Mouse (Mus musculus): Measurements from ENCODE around the gene Esrrg.

The Esrrg gene

GRCm38 (mm10) chr1:187785226-187785625 is 176.6 kb downstream of the Esrrg start:
- no peak for DNase-seq

GRCm38 (mm10) chr1:187787055-187788016 is 178.7 kb downstream of the Esrrg start:
- DNase-seq: no peak

DNA sequence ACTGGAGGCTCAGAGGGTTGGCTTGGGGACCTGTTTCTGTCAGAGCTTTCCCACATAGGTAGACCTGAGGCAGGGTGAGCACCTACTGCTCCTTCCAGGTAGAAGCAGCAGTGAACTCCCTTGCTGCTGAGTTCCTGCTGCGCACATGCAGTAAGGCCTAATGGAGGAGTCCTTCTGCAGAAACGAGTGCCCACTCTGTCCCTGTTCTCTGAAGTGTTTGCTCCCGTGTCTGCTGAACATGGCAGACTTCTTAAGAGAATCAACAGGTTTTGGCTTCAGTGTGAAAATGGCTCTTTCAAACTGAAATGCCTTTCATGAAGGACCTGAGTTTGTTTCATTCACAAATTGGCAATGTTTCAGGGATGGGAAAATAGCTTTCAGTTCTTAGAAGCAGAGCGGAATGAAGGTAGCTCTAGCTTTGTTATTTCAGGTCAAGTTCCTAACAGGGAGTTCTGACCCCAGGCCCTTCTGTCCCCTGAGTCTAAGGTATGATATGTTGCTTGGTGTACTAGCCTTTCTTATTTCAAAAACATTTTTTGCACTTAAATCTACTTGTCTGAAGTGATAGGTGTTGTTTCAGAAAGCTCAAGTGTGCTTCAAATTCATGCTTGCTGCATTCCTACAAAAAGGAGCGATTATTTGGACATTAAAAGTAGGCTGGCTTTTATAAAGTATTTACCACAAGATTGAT is 185.8 kb downstream of the Esrrg start:
- no peak for DNase-seq

- no peak for DNase-seq
These were observed 187.0 kb downstream of the Esrrg start for GRCm38 (mm10) chr1:187795551-187795950.

GRCm38 (mm10) chr1:187799300-187799699 is 190.7 kb downstream of the Esrrg start:
- DNase-seq: no peak

DNA sequence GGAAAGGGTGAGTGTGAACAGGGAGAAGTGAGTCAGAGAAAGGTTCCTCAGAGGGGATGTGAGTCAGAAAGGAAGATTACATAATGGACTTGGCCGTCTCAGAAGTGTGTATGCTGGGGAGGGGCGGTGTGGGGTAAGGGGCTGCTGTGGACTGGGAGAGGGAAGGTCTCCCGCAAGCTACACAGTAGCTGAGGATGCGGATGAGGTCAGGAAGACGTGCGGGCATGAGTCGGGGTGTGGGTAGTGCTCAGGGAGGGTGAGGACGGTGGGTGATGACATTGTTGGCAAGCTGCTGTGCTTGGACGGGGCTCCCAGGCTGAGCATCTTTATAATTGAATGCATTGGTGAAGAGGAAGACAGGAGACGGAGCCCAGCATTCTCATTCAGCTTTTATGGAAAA is 192.2 kb downstream of the Esrrg start:
- DNase-seq: no peak

GRCm38 (mm10) chr1:187803566-187803965 is 195.0 kb downstream of the Esrrg start:
- no peak for DNase-seq

- no peak for DNase-seq
These were observed 195.4 kb downstream of the Esrrg start for GRCm38 (mm10) chr1:187803997-187804396.

DNA sequence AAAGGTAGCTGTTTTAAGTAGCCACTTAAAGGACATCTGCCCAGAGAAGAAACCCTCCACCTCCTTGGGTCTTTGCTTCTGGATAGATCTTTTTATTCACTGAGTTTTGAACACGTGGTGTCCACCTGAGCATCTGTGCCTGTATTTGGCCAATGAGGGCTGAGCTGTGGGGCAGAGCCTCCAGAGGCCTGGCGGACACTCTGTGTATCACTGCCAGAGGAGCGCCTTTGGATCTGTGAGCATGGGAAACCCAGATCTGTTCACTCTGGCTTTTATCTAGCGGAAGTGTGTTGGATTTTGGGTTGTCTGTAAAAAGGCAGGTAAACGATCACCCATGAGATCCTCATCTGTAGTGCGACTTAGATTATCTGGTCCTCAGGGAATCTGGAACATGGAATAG is 196.4 kb downstream of the Esrrg start:
- DNase-seq: no peak

DNA sequence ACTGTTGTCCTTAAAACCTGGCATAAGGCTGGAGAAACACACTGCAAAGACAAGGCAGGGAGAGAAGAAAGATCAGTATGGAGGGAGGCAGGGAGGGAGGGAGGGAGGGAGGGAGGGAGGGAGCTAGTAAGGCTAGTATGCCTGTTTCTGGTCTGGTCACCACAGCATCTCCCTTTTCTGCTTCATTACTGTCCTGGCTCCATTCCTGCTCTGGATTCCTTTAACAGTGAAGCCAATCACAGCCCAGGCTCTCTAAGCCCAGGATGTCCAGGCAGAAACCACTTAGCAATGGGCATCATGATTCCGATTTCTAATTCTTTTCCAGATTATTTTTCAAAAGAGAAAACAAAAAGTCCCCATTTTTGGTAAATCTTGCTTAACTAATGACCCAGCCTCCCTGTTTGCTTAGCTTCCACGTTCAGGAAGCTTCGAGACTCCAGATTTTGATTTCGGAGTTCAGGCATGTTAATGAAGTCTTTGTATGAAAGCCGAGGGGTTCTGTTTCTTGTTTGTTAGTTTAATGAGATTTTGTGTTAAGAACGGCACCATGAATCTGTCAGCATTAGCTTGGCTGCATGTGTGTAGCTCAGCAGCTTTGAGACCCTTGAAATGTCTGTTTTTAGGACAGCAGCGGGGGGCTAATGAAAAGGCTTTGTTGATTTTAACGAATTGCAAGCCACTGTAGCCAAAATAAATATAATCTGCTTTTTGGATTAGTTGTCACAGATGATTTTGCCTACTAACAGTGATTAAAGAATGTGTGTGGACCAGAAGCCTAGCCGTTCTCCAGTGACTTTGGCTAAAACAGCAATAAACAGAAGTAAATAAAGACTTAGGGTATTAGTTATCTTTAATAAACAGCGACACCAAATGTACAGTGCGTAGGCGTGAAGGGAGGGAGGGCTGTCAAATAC is 199.1 kb downstream of the Esrrg start:
- DNase-seq: no peak

DNA sequence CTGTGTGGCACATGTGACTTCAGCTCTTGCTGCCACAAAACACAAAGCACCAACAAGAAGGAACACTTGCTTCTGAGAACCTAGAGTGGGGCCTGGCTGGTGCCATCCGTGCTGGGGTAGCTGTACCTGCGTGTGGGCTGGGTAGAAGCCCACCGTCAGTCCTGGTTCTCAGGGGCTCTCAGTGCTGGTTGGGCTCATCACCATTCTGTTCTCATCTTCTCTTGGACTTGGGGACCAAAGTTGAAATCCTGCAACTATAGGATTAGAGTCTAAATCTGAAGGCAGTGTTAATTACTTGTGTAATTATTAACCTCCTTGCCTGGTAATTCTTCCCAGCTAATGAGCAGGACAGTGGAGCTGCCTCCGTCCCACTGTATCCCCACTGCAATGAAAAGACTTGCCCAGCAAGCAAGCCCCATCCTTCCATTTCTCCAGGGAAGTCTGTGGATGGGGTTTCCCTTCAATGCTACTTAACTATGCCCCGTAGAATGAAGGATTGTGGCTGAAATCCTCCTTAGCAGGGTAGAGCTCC is 199.9 kb downstream of the Esrrg start:
- DNase-seq: no peak

- DNase-seq: no peak
These were observed 201.0 kb downstream of the Esrrg start for GRCm38 (mm10) chr1:187809546-187809945.

DNA sequence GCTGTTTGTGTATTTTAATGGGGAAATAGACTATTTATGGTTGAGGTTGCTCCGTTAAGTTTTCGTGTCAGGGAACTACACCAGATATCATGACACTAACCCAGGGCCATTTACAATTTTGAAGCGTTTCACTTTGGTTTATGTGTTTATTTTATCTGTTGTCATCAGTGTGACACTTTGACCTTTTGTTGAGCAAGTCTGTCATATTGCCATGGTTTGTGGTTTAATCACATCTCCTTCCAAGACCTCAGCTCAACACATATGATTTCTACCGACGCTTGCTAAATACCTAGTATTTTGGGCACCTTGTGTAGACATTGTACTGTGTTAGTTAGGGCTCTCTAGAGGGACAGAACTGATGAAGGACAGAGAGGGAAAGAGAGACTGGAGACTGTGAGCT is 210.8 kb downstream of the Esrrg start:
- DNase-seq: no peak

DNA sequence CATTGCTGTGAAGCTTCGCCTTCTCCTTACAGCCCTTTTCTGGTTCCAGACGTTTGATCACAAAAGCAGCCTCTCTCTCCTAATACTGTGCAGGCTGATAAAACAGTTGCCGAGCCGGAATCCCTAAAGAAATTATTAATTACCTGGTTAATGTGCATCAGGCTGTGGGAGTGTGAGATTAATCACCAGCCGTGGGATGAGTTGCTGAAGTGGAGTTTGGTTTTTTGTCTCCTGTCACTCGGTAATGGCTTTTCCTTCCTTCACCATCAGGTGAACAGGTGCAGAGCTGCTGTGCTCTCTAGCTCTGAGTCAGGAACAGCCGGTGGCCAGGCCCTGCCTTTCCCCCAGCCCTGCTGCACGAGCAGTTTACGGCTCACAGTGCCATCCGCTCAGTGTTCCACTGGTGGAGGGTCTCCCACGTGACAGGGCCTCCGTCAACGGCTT is 212.8 kb downstream of the Esrrg start:
- DNase-seq: no peak

DNA sequence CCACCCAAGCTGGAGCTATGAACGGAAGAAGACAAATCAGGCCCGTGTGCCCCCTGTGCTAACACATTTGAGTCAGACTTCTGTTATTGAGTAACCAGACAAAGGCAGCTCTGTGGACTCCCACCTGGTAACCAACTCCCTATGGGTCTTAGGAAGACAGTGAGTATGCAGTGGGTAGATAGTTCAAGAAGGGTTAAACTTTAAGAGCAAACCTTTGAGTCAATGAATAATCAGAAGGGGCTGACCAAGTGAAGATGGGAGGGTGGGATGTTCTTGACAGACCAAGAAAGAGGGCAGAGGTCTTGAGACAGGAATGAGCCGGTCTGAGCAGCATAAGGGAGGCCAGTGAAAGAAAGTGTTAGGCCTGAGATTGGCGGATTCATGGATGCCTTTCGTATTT is 214.8 kb downstream of the Esrrg start:
- no peak for DNase-seq

- DNase-seq: no peak
These were observed 217.0 kb downstream of the Esrrg start for GRCm38 (mm10) chr1:187825421-187826097.

DNA sequence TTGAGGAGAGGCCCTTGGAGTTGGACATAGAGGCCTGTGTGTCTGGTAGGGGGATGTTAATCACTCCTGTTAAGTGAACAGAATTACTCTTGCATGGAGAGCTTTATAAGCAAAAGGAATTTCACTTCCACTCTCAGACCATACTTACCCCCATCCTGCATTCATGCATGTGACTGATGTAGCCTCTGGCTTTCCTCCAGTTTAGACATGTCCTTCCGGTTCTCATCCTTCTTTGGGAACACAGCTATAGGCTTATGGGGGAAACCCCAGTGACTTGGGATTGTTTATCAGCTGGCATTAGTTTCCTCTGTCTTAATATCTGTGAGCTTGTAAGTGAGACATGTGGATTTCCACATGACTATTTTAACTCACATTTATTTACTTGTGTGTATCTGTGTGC is 217.5 kb downstream of the Esrrg start:
- no peak for DNase-seq

DNA sequence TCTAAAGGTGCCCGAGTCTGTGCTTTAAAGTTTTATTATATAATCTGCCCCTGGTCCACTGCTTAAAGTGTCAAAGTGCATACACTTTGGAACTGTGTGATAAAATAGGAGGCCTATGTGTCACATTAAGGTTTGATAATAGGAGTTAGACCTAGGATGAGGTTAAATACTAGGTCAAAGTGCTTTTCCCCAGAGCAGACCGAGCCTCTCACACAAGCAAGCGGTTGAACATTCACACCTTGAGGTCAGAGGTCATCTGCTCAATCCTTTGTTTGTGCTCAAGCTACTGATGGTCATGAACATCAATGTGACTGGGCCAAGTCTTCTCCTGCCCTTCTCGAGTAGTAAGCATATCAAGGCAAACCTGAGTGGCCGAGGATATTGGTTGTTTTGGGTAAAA is 218.3 kb downstream of the Esrrg start:
- no peak for DNase-seq

DNA sequence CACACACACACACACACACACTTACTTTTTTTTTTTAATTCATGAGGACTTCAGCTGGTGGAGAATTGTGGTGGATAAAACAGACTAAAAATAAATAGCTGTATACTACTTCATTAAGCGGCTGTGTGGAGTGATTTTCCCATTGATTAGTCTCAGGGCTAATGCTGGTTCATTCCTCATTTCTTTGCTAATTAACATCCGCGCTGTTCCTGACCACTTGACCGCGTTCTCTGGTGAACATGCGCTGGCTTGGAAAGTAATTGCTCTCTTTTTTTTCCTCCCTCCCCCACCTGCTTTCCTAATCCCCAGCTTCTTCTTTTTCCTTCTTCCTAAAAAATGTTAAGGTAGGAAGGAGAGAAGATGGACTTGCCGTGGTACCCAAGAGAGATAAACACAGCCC is 222.3 kb downstream of the Esrrg start:
- no peak for DNase-seq

DNA sequence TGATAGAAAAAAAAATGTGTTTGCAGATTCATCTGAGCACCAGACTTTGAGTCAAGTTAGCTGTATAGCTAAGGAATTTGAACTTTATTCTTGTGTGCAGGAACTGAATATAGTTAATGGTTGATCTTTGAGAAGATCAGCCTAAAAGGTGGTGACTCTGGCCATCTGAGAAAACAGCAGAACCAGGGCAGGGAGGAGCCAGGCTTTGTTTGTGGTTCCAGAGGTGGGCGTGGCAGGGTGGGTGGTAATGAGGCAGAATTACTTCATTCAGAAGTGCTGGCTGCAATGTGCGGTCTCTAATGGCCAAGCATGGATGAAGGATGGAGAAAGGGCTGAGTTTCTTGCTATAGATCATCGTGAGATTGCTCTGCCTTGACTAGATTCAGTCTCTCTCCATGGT is 224.3 kb downstream of the Esrrg start:
- no peak for DNase-seq

GRCm38 (mm10) chr1:187834576-187834975 is 226.0 kb downstream of the Esrrg start:
- DNase-seq: no peak

- DNase-seq: no peak
These were observed 227.8 kb downstream of the Esrrg start for GRCm38 (mm10) chr1:187836384-187836783.

All from thymus, postnatal 36 days (tissue).